Mouse (Mus musculus): ENCODE data around the gene Zbtb20. TPM values are rescaled to one million over a fixed set of nuclear protein-coding genes. Genes with fewer than 3 reads are reported as not detected.

Gene Zbtb20
- polyA plus RNA-seq, 1 experiment, result 9.6 TPM

GRCm38 (mm10) chr16:43172912-43173311 is 297.2 kb downstream of the Zbtb20 start:
- H3K36me3 ChIP-seq (ENCODE audit: control insufficient read depth, insufficient read depth, low read length), result no peaks in the 10 kb centered on the region
- 91% methylated on average over 1 of the region's 1 CpGs for WGBS
- H3K27me3 ChIP-seq (ENCODE audit: control insufficient read depth, insufficient read depth, low read length), result no peaks in the 10 kb centered on the region
- no peaks in the 10 kb centered on the region for H3K4me1 ChIP-seq (ENCODE audit: control insufficient read depth, insufficient read depth, insufficient read length, low read length)
- no peak overlapping the region for H3K27ac ChIP-seq (ENCODE audit: insufficient read depth, low read depth, low read length)
- H3K4me3 ChIP-seq (ENCODE audit: low read depth, low read length), result no peak overlapping the region
- TF ChIP-seq CTCF (IDR thresholded peaks at IDR 0.05; ENCODE audit: extremely low read depth, insufficient read length, insufficient replicate concordance, low read depth, low read length) (no peak), POLR2A (IDR thresholded peaks at IDR 0.05; ENCODE audit: low read depth, low read length) (no peak)

- no peaks in the 10 kb centered on the region for H3K36me3 ChIP-seq (ENCODE audit: control insufficient read depth, insufficient read depth, low read length)
- H3K27me3 ChIP-seq (ENCODE audit: control insufficient read depth, insufficient read depth, low read length), result no peaks in the 10 kb centered on the region
- no peak overlapping the region for H3K27ac ChIP-seq (ENCODE audit: insufficient read depth, low read depth, low read length)
- H3K4me1 ChIP-seq (ENCODE audit: control insufficient read depth, insufficient read depth, insufficient read length, low read length), result no peaks in the 10 kb centered on the region
- 75% methylated on average over 2 of the region's 2 CpGs for WGBS
- TF ChIP-seq POLR2A (IDR thresholded peaks at IDR 0.05; ENCODE audit: low read depth, low read length) (no peak), CTCF (IDR thresholded peaks at IDR 0.05; ENCODE audit: extremely low read depth, insufficient read length, insufficient replicate concordance, low read depth, low read length) (no peak)
- H3K4me3 ChIP-seq (ENCODE audit: low read depth, low read length), result no peak overlapping the region
Measured at GRCm38 (mm10) chr16:43174815-43175214, 299.1 kb downstream of the Zbtb20 start.

- Histone ChIP-seq H3K4me3 (ENCODE audit: low read depth, low read length) (no peak overlapping the region), H3K27me3 (ENCODE audit: control insufficient read depth, insufficient read depth, low read length) (no peaks in the 10 kb centered on the region), H3K27ac (ENCODE audit: insufficient read depth, low read depth, low read length) (no peak overlapping the region), H3K36me3 (ENCODE audit: control insufficient read depth, insufficient read depth, low read length) (no peaks in the 10 kb centered on the region), H3K4me1 (ENCODE audit: control insufficient read depth, insufficient read depth, insufficient read length, low read length) (no peaks in the 10 kb centered on the region)
- TF ChIP-seq POLR2A (IDR thresholded peaks at IDR 0.05; ENCODE audit: low read depth, low read length) (no peak), CTCF (IDR thresholded peaks at IDR 0.05; ENCODE audit: extremely low read depth, insufficient read length, insufficient replicate concordance, low read depth, low read length) (no peak)
- 54% methylated on average over 1 of the region's 1 CpGs for WGBS
Measured at GRCm38 (mm10) chr16:43181038-43181437, 305.4 kb downstream of the Zbtb20 start.

DNA sequence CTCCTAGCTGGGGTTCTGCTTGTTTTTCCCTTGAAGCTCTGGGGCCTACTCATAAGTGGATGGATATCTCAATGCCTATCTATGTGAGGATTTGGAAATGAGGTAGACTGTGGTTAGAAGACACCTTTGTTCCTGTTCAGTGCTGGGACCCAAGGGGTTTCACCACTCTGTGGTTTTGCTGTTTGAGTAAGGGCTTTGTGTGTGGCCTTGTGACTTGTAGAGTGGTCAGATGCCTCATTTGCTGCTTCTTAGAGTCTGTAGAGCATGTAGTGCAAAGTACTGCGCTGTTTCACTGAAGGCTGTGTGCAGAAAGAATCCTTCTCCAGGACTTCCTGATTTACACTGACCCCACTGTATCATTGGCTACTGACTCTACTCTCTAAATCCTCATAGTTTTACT is 314.7 kb downstream of the Zbtb20 start:
- Histone ChIP-seq H3K27me3 (ENCODE audit: control insufficient read depth, insufficient read depth, low read length) (no peaks in the 10 kb centered on the region), H3K27ac (ENCODE audit: insufficient read depth, low read depth, low read length) (no peak overlapping the region), H3K4me1 (ENCODE audit: control insufficient read depth, insufficient read depth, insufficient read length, low read length) (no peaks in the 10 kb centered on the region), H3K4me3 (ENCODE audit: low read depth, low read length) (no peak overlapping the region), H3K36me3 (ENCODE audit: control insufficient read depth, insufficient read depth, low read length) (no peaks in the 10 kb centered on the region)
- 89% methylated on average over 1 of the region's 1 CpGs for WGBS
- TF ChIP-seq POLR2A (IDR thresholded peaks at IDR 0.05; ENCODE audit: low read depth, low read length), result no peak

- Histone ChIP-seq H3K4me1 (ENCODE audit: control insufficient read depth, insufficient read depth, insufficient read length, low read length) (no peaks in the 10 kb centered on the region), H3K36me3 (ENCODE audit: control insufficient read depth, insufficient read depth, low read length) (no peaks in the 10 kb centered on the region), H3K4me3 (ENCODE audit: low read depth, low read length) (no peak overlapping the region), H3K27me3 (ENCODE audit: control insufficient read depth, insufficient read depth, low read length) (no peaks in the 10 kb centered on the region), H3K27ac (ENCODE audit: insufficient read depth, low read depth, low read length) (no peak overlapping the region)
- 91% methylated on average over 9 of the region's 9 CpGs for WGBS
- no peak for TF ChIP-seq CTCF (IDR thresholded peaks at IDR 0.05; ENCODE audit: extremely low read depth, insufficient read length, insufficient replicate concordance, low read depth, low read length)
- TF ChIP-seq POLR2A (IDR thresholded peaks at IDR 0.05; ENCODE audit: low read depth, low read length), result no peak
Measured at GRCm38 (mm10) chr16:43191060-43191850, 315.6 kb downstream of the Zbtb20 start.

- 91% methylated on average over 6 of the region's 6 CpGs for WGBS
Measured at GRCm38 (mm10) chr16:43193631-43194239, 318.1 kb downstream of the Zbtb20 start.

GRCm38 (mm10) chr16:43217336-43218006 is 341.8 kb downstream of the Zbtb20 start:
- Histone ChIP-seq H3K27me3 (ENCODE audit: control insufficient read depth, insufficient read depth, low read length) (no peaks in the 10 kb centered on the region), H3K4me3 (ENCODE audit: low read depth, low read length) (no peak overlapping the region), H3K36me3 (ENCODE audit: control insufficient read depth, insufficient read depth, low read length) (no peaks in the 10 kb centered on the region), H3K4me1 (ENCODE audit: control insufficient read depth, insufficient read depth, insufficient read length, low read length) (no peaks in the 10 kb centered on the region), H3K27ac (ENCODE audit: insufficient read depth, low read depth, low read length) (no peak overlapping the region)
- TF ChIP-seq CTCF (IDR thresholded peaks at IDR 0.05; ENCODE audit: extremely low read depth, insufficient read length, insufficient replicate concordance, low read depth, low read length), result no peak
- no peak for TF ChIP-seq POLR2A (IDR thresholded peaks at IDR 0.05; ENCODE audit: low read depth, low read length)
- 69% methylated on average over 4 of the region's 4 CpGs for WGBS

More at GRCm38 (mm10) chr16:43193631-43194239, 318.1 kb downstream of the Zbtb20 start:
- no peak overlapping the region for H3K4me3 ChIP-seq (ENCODE audit: low read depth, low read length)
- TF ChIP-seq CTCF (IDR thresholded peaks at IDR 0.05; ENCODE audit: extremely low read depth, insufficient read length, insufficient replicate concordance, low read depth, low read length) (no peak), POLR2A (IDR thresholded peaks at IDR 0.05; ENCODE audit: low read depth, low read length) (no peak)
- no peaks in the 10 kb centered on the region for H3K27me3 ChIP-seq (ENCODE audit: control insufficient read depth, insufficient read depth, low read length)
- H3K36me3 ChIP-seq (ENCODE audit: control insufficient read depth, insufficient read depth, low read length), result 0 out of 2 replicates have a peak, but pooled peaks cover 2% of the 10 kb centered on the region
- H3K4me1 ChIP-seq (ENCODE audit: control insufficient read depth, insufficient read depth, insufficient read length, low read length), result no peaks in the 10 kb centered on the region
- no peak overlapping the region for H3K27ac ChIP-seq (ENCODE audit: insufficient read depth, low read depth, low read length)

Data from small intestine, adult 2 months (tissue).